Mouse (Mus musculus): ENCODE results near the gene Gpd1l. TPM values are rescaled to one million over a fixed set of nuclear protein-coding genes. Genes with fewer than 3 reads are reported as not detected.
A peak's percentile ranks its signal among the peaks of the same experiment; 100 is the strongest.
"Not testable (repeated sequence)": the region's sequence is repeated elsewhere in the genome, so short reads cannot be mapped to it uniquely, and the experiment has no call there.

The Gpd1l gene
- total RNA-seq (2021), result 10 to 100 TPM; 84.6 to 89.3 TPM
- long read RNA-seq, full-length matches to known transcripts, result 12 of 57 reads
- long read RNA-seq, partial matches to known transcripts, result 0 of 57 reads
- long read RNA-seq, other reads (novel, unspliced or antisense), result 45 of 57 reads

GRCm38 (mm10) chr9:114933723-114934171 is at the start of gene Gpd1l:
Gene Gpd1l (minus strand): TSS chr9:114933987.
- DNase-seq (ENCODE audit: low spot score in 2 of 2), result peak; percentile 91 to 96

- no peak for DNase-seq (ENCODE audit: low spot score in 2 of 2)
Observed at GRCm38 (mm10) chr9:114982689-114983360, 49.0 kb upstream of the Gpd1l start, which contains the start of gene Rps27rt. Gene Rps27rt (minus strand): TSS chr9:114982739.

GRCm38 (mm10) chr9:114979969-114980368 is 46.2 kb upstream of the Gpd1l start:
- no peak for DNase-seq (ENCODE audit: low spot score in 2 of 2)

- DNase-seq (ENCODE audit: low spot score in 2 of 2), result peak; percentile 70 to 81
Observed at GRCm38 (mm10) chr9:114978281-114979111, 44.7 kb upstream of the Gpd1l start, which contains the start of gene Osbpl10. Gene Osbpl10 (plus strand): TSS chr9:114978569.

GRCm38 (mm10) chr9:114977461-114978280 is 43.9 kb upstream of the Gpd1l start:
- no peak for DNase-seq (ENCODE audit: low spot score in 2 of 2)

GRCm38 (mm10) chr9:114966286-114966685 is 32.5 kb upstream of the Gpd1l start:
- not testable (repeated sequence) for DNase-seq (ENCODE audit: low spot score in 2 of 2)

- DNase-seq (ENCODE audit: low spot score in 2 of 2), result no peak
Observed at GRCm38 (mm10) chr9:114964093-114964492, 30.3 kb upstream of the Gpd1l start.

- DNase-seq (ENCODE audit: low spot score in 2 of 2), result no peak
Observed at GRCm38 (mm10) chr9:114960844-114961243, 27.1 kb upstream of the Gpd1l start.

GRCm38 (mm10) chr9:114960043-114960789 is 26.4 kb upstream of the Gpd1l start:
- no peak for DNase-seq (ENCODE audit: low spot score in 2 of 2)

- DNase-seq (ENCODE audit: low spot score in 2 of 2), result peak in 1 of 2 experiments; percentile 26
Observed at GRCm38 (mm10) chr9:114956945-114957344, 23.2 kb upstream of the Gpd1l start.

- DNase-seq (ENCODE audit: low spot score in 2 of 2), result no peak
Observed at GRCm38 (mm10) chr9:114955340-114955739, 21.6 kb upstream of the Gpd1l start.

GRCm38 (mm10) chr9:114952866-114953265 is 19.1 kb upstream of the Gpd1l start:
- no peak for DNase-seq (ENCODE audit: low spot score in 2 of 2)

GRCm38 (mm10) chr9:114948395-114948794 is 14.6 kb upstream of the Gpd1l start:
- DNase-seq (ENCODE audit: low spot score in 2 of 2), result no peak

- DNase-seq (ENCODE audit: low spot score in 2 of 2), result no peak
Observed at GRCm38 (mm10) chr9:114945576-114945975, 11.8 kb upstream of the Gpd1l start.

- no peak for DNase-seq (ENCODE audit: low spot score in 2 of 2)
Observed at GRCm38 (mm10) chr9:114944642-114945041, 10.9 kb upstream of the Gpd1l start.

GRCm38 (mm10) chr9:114936687-114937086 is 2.9 kb upstream of the Gpd1l start:
- DNase-seq (ENCODE audit: low spot score in 2 of 2), result no peak

- no peak for DNase-seq (ENCODE audit: low spot score in 2 of 2)
Observed at GRCm38 (mm10) chr9:114935321-114935720, 1.5 kb upstream of the Gpd1l start.

- no peak for DNase-seq (ENCODE audit: low spot score in 2 of 2)
Observed at GRCm38 (mm10) chr9:114934231-114934630, 444 bp upstream of the Gpd1l start.

GRCm38 (mm10) chr9:114933037-114933722 is 607 bp downstream of the Gpd1l start:
- DNase-seq (ENCODE audit: low spot score in 2 of 2), result peak in 1 of 2 experiments; percentile 9

- no peak for DNase-seq (ENCODE audit: low spot score in 2 of 2)
Observed at GRCm38 (mm10) chr9:114932607-114933006, 1.2 kb downstream of the Gpd1l start.
